Mouse (Mus musculus) MEL (cell line): ENCODE data around the gene Pidd1.
"Not testable (repeated sequence)": the region's sequence is repeated elsewhere in the genome, so short reads cannot be mapped to it uniquely, and the experiment has no call there.

Experiments used
- CTCF ChIP-seq, 3 experiments: IDR thresholded peaks in 2 of 3; conservative IDR thresholded peaks in 1 of 3; 2 replicates each; pipeline ENCODE4 v1.5.1; 2011 to 2012; ENCODE audit warnings: low read length in 3 of 3, low read depth in 2 of 3, mild to moderate bottlenecking in 2 of 3, improper control_type of control experiment in 1 of 3, inconsistent platforms in 1 of 3, mixed read lengths in 1 of 3, moderate library complexity in 1 of 3; ENCODE audit not compliant: control insufficient read depth in 1 of 3, insufficient read depth in 1 of 3, poor library complexity in 1 of 3, severe bottlenecking in 1 of 3
- ETS1 ChIP-seq: IDR thresholded peaks from 2 replicates; pipeline ENCODE4 v1.6.1; 2012; ENCODE audit warnings: low read depth, mild to moderate bottlenecking, inconsistent platforms, low read length, improper control_type of control experiment, moderate library complexity
- POLR2A ChIP-seq, 2 experiments: IDR thresholded peaks; 2 replicates each; pipeline ENCODE4 v1.6.1; 2011 to 2012; ENCODE audit warnings: low read length in 2 of 2, mild to moderate bottlenecking in 2 of 2, control low read depth in 1 of 2, improper control_type of control experiment in 1 of 2, low read depth in 1 of 2, moderate library complexity in 1 of 2; ENCODE audit not compliant: control insufficient read depth in 1 of 2, insufficient read depth in 1 of 2, poor library complexity in 1 of 2

- not testable (repeated sequence) for TF ChIP-seq CTCF (IDR thresholded peaks at IDR 0.05 in 2 of 3, conservative IDR thresholded peaks at IDR 0.05 in 1 of 3; ENCODE audit: control insufficient read depth in 1 of 3, insufficient read depth in 1 of 3, low read depth in 2 of 3, low read length in 3 of 3, poor library complexity in 1 of 3, severe bottlenecking in 1 of 3); POLR2A (IDR thresholded peaks at IDR 0.05; ENCODE audit: control insufficient read depth in 1 of 2, insufficient read depth in 1 of 2, low read depth in 1 of 2, low read length in 2 of 2, poor library complexity in 1 of 2); ETS1
Measured at GRCm38 (mm10) chr7:141407670-141408069, 36.2 kb downstream of the Pidd1 start.
